ENCODE assay signal across 8 mouse cellular contexts in genomic region chr3:97226719-97227118, GRCm38 (mm10).
A peak's percentile ranks its signal among the peaks of the same experiment; 100 is the strongest.
DNase-seq lines count a peak whose midpoint lies in the region; ATAC-seq and TF ChIP-seq lines count a peak whose summit lies in the region.

No protein-coding gene starts in this region.

- no peak for TF ChIP-seq POLR2A in embryonic fibroblast, embryonic 13.5 days (IDR thresholded peaks at IDR 0.05; ENCODE audit: low read depth, low read length)

- peak overlapping the region; percentile 59 for H3K4me2 ChIP-seq in limb, embryonic 15.5 days
- H3K4me2 ChIP-seq in stomach, postnatal 0 days (replicated peaks; ENCODE audit: low read depth), result peak overlapping the region; percentile 71

- no peaks in the 10 kb centered on the region for H3K9me3 ChIP-seq in limb, embryonic 15.5 days
- no peaks in the 10 kb centered on the region for H3K9me3 ChIP-seq in stomach, postnatal 0 days (ENCODE audit: control insufficient read depth, low read length)

- TF ChIP-seq EP300 in stomach, postnatal 0 days (optimal IDR thresholded peaks at IDR 0.05), result no peak

- peaks cover 9% of the 10 kb centered on the region; the same call in 1 of the 2 replicates for H3K4me1 ChIP-seq in embryonic fibroblast, embryonic 13.5 days (ENCODE audit: control insufficient read depth, insufficient read depth, low read length)
- H3K4me1 ChIP-seq in limb, embryonic 15.5 days, result peaks cover 20% of the 10 kb centered on the region
- H3K4me1 ChIP-seq in stomach, postnatal 0 days (replicated peaks; ENCODE audit: control insufficient read depth, insufficient read depth), result peaks cover 9% of the 10 kb centered on the region

- H3K27me3 ChIP-seq in limb, embryonic 15.5 days, result no peaks in the 10 kb centered on the region
- no peaks in the 10 kb centered on the region for H3K27me3 ChIP-seq in stomach, postnatal 0 days (ENCODE audit: control insufficient read depth, insufficient read depth, low read length)

- DNase-seq in gastrocnemius, adult 2 months, result no peak
- no peak for DNase-seq in gastrocnemius, adult 8-10 months (ENCODE audit: low spot score in 2 of 2)
- DNase-seq in A20 (ENCODE audit: low read depth, low spot score), result peak; percentile 44
- no peak for DNase-seq in stomach, postnatal 0 days (ENCODE audit: low spot score)
- DNase-seq in ovary, postnatal 36 days (ENCODE audit: low spot score), result no peak
- DNase-seq in urinary bladder, postnatal 36 days (ENCODE audit: low spot score in 2 of 2), result no peak

- peak overlapping the region; percentile 93 for H3K27ac ChIP-seq in gastrocnemius, adult 2 months
- no peak overlapping the region for H3K27ac ChIP-seq in embryonic fibroblast, embryonic 13.5 days (ENCODE audit: insufficient read depth, low read length)
- H3K27ac ChIP-seq in limb, embryonic 15.5 days, result peak overlapping the region; percentile 92
- peak overlapping the region; percentile 88 for H3K27ac ChIP-seq in stomach, postnatal 0 days (replicated peaks)

- intact Hi-C loops in gastrocnemius, adult 2 months (cut with DNase I), result loop anchor here (1.0 to 5.0 kb wide), 2 partner anchors 69 to 71 kb away; partner anchors contain the start of genes Acp6 and Bcl9

- peaks cover 21% of the 10 kb centered on the region for H3K36me3 ChIP-seq in limb, embryonic 15.5 days
- no peaks in the 10 kb centered on the region for H3K36me3 ChIP-seq in stomach, postnatal 0 days (ENCODE audit: control insufficient read depth, insufficient read depth, low read length)

- peak overlapping the region; percentile 90 for H3K9ac ChIP-seq in limb, embryonic 15.5 days
- peak overlapping the region; percentile 86 for H3K9ac ChIP-seq in stomach, postnatal 0 days (ENCODE audit: low read length)

- WGBS in limb, embryonic 15.5 days, result under 1% methylated on average over 18 of the region's 18 CpGs
- under 1% methylated on average over 18 of the region's 18 CpGs for whole genome bisulfite sequencing in stomach, postnatal 0 days

- no peak for TF ChIP-seq CTCF in gastrocnemius, adult 2 months (IDR thresholded peaks at IDR 0.05)
- TF ChIP-seq CTCF in embryonic fibroblast, embryonic 13.5 days (IDR thresholded peaks at IDR 0.05; ENCODE audit: borderline replicate concordance, insufficient read depth, low read length), result no peak
- TF ChIP-seq CTCF in stomach, postnatal 0 days (IDR thresholded peaks at IDR 0.05; ENCODE audit: low read depth), result no peak

- ATAC-seq in limb, embryonic 15.5 days (ENCODE audit: insufficient number of reproducible peaks, low FRiP score, low TSS enrichment, low read depth), result no peak; the same call in 1 of the 2 replicates
- peak; percentile 0; the same call in 1 of the 2 replicates for ATAC-seq in stomach, postnatal 0 days (ENCODE audit: low FRiP score, low TSS enrichment)

- peak overlapping the region; percentile 95 for H3K4me3 ChIP-seq in gastrocnemius, adult 2 months
- peak overlapping the region; percentile 81 for H3K4me3 ChIP-seq in embryonic fibroblast, embryonic 13.5 days (ENCODE audit: insufficient read depth, low read length)
- H3K4me3 ChIP-seq in limb, embryonic 15.5 days, result peak overlapping the region; percentile 82
- H3K4me3 ChIP-seq in stomach, postnatal 0 days (ENCODE audit: low read depth, low read length), result peak overlapping the region; percentile 78
